Mouse (Mus musculus): ENCODE data around the gene Nell2.
"Not testable (repeated sequence)": the region's sequence is repeated elsewhere in the genome, so short reads cannot be mapped to it uniquely, and the experiment has no call there.

The Nell2 gene

GRCm38 (mm10) chr15:95245516-95245915 lies 282.8 kb downstream of the Nell2 start:
- DNase-seq (ENCODE audit: low read depth in 1 of 2, low spot score in 2 of 2) = no peak

GRCm38 (mm10) chr15:95243876-95244275 lies 284.5 kb downstream of the Nell2 start:
- no peak for DNase-seq (ENCODE audit: low read depth in 1 of 2, low spot score in 2 of 2)

GRCm38 (mm10) chr15:95241161-95241560 lies 287.2 kb downstream of the Nell2 start:
- DNase-seq (ENCODE audit: low read depth in 1 of 2, low spot score in 2 of 2) = no peak

- not testable (repeated sequence) for DNase-seq (ENCODE audit: low read depth in 1 of 2, low spot score in 2 of 2)
Observed at GRCm38 (mm10) chr15:95237021-95237420, 291.3 kb downstream of the Nell2 start.

GRCm38 (mm10) chr15:95236509-95236908 lies 291.9 kb downstream of the Nell2 start:
- no peak for DNase-seq (ENCODE audit: low read depth in 1 of 2, low spot score in 2 of 2)

GRCm38 (mm10) chr15:95231171-95231570 lies 297.2 kb downstream of the Nell2 start:
- DNase-seq (ENCODE audit: low read depth in 1 of 2, low spot score in 2 of 2) = no peak

GRCm38 (mm10) chr15:95216640-95217365 lies 311.6 kb downstream of the Nell2 start:
- DNase-seq (ENCODE audit: low read depth in 1 of 2, low spot score in 2 of 2) = no peak

- no peak for DNase-seq (ENCODE audit: low read depth in 1 of 2, low spot score in 2 of 2)
Observed at GRCm38 (mm10) chr15:95210551-95210950, 317.8 kb downstream of the Nell2 start.

GRCm38 (mm10) chr15:95209186-95209585 lies 319.2 kb downstream of the Nell2 start:
- DNase-seq (ENCODE audit: low read depth in 1 of 2, low spot score in 2 of 2) = no peak

- no peak for DNase-seq (ENCODE audit: low read depth in 1 of 2, low spot score in 2 of 2)
Observed at GRCm38 (mm10) chr15:95193661-95194280, 334.6 kb downstream of the Nell2 start.

GRCm38 (mm10) chr15:95192951-95193350 lies 335.4 kb downstream of the Nell2 start:
- DNase-seq (ENCODE audit: low read depth in 1 of 2, low spot score in 2 of 2) = no peak

GRCm38 (mm10) chr15:95186226-95186625 lies 342.1 kb downstream of the Nell2 start:
- no peak for DNase-seq (ENCODE audit: low read depth in 1 of 2, low spot score in 2 of 2)

GRCm38 (mm10) chr15:95185419-95185818 lies 342.9 kb downstream of the Nell2 start:
- no peak for DNase-seq (ENCODE audit: low read depth in 1 of 2, low spot score in 2 of 2)

GRCm38 (mm10) chr15:95183450-95183849 lies 344.9 kb downstream of the Nell2 start:
- DNase-seq (ENCODE audit: low read depth in 1 of 2, low spot score in 2 of 2) = no peak

GRCm38 (mm10) chr15:95156828-95157227 lies 371.5 kb downstream of the Nell2 start:
- no peak for DNase-seq (ENCODE audit: low read depth in 1 of 2, low spot score in 2 of 2)

- no peak for DNase-seq (ENCODE audit: low read depth in 1 of 2, low spot score in 2 of 2)
Observed at GRCm38 (mm10) chr15:95145118-95145517, 383.2 kb downstream of the Nell2 start.

- DNase-seq (ENCODE audit: low read depth in 1 of 2, low spot score in 2 of 2) = no peak
Observed at GRCm38 (mm10) chr15:95144131-95144530, 384.2 kb downstream of the Nell2 start.

GRCm38 (mm10) chr15:95138709-95139409 lies 389.5 kb downstream of the Nell2 start:
- no peak for DNase-seq (ENCODE audit: low read depth in 1 of 2, low spot score in 2 of 2)

- DNase-seq (ENCODE audit: low read depth in 1 of 2, low spot score in 2 of 2) = no peak
Observed at GRCm38 (mm10) chr15:95137018-95137810, 391.1 kb downstream of the Nell2 start.

GRCm38 (mm10) chr15:95135926-95136609 lies 392.3 kb downstream of the Nell2 start:
- DNase-seq (ENCODE audit: low read depth in 1 of 2, low spot score in 2 of 2) = no peak

GRCm38 (mm10) chr15:95131401-95131800 lies 397.0 kb downstream of the Nell2 start:
- no peak for DNase-seq (ENCODE audit: low read depth in 1 of 2, low spot score in 2 of 2)
